Mouse (Mus musculus): ENCODE results near the gene Cox8a.

The Cox8a gene

GRCm38 (mm10) chr19:7183419-7183818 lies 34.0 kb downstream of the Cox8a start:
- no peak for DNase-seq

- DNase-seq: peak; percentile 63 to 72
Observed at GRCm38 (mm10) chr19:7182273-7182949, 35.0 kb downstream of the Cox8a start.

GRCm38 (mm10) chr19:7181496-7181895 lies 35.9 kb downstream of the Cox8a start:
- no peak for DNase-seq

- peak; percentile 58 to 62 for DNase-seq
Observed at GRCm38 (mm10) chr19:7180756-7181405, 36.5 kb downstream of the Cox8a start.

GRCm38 (mm10) chr19:7178841-7179452 lies 38.5 kb downstream of the Cox8a start:
- peak; percentile 73 to 77 for DNase-seq

GRCm38 (mm10) chr19:7177804-7178511 lies 39.5 kb downstream of the Cox8a start:
- DNase-seq: no peak

- DNase-seq: no peak
Observed at GRCm38 (mm10) chr19:7176041-7176696, 41.2 kb downstream of the Cox8a start.

GRCm38 (mm10) chr19:7172051-7172866 lies 45.2 kb downstream of the Cox8a start:
- DNase-seq: no peak

- DNase-seq: no peak
Observed at GRCm38 (mm10) chr19:7171447-7171846, 46.0 kb downstream of the Cox8a start.

- no peak for DNase-seq
Observed at GRCm38 (mm10) chr19:7170916-7171315, 46.5 kb downstream of the Cox8a start.

- no peak for DNase-seq
Observed at GRCm38 (mm10) chr19:7168423-7168822, 49.0 kb downstream of the Cox8a start.

- no peak for DNase-seq
Observed at GRCm38 (mm10) chr19:7166767-7167166, 50.6 kb downstream of the Cox8a start.

- no peak for DNase-seq
Observed at GRCm38 (mm10) chr19:7166200-7166711, 51.2 kb downstream of the Cox8a start.

- DNase-seq: peak; percentile 76 to 81
Observed at GRCm38 (mm10) chr19:7165509-7166199, 51.8 kb downstream of the Cox8a start.

All from cerebellum, adult 18-20 months (tissue).